Mouse (Mus musculus): ENCODE measurements around the gene Gm9821.

GRCm38 (mm10) chr2:91904618-91905307, 40.7 kb upstream of the Gm9821 start:
- TF ChIP-seq POLR2A (IDR thresholded peaks at IDR 0.05; ENCODE audit: borderline replicate concordance, extremely low read depth, low read depth, low read length) (no peak), CTCF (IDR thresholded peaks at IDR 0.05; ENCODE audit: insufficient read depth, low read length) (no peak)

Measured in lung, adult 2 months (tissue).